Mouse (Mus musculus): ENCODE measurements around the gene Ankrd27. TPM values are rescaled to one million over a fixed set of nuclear protein-coding genes. Genes with fewer than 3 reads are reported as not detected.

Gene Ankrd27
- polyA plus RNA-seq (2016; fragmentation: Nextera tagmentation; extraction: Ambion mirVana) = 44.1 TPM in 2 replicates

- H3K27me3 ChIP-seq (replicated peaks; ENCODE audit: low read depth, poor library complexity, severe bottlenecking) = peaks cover 39% of the 10 kb centered on the region
- WGBS = under 1% methylated on average over 49 of the region's 49 CpGs
- H3K9me3 ChIP-seq = no peaks in the 10 kb centered on the region
- peaks cover 43% of the 10 kb centered on the region for H3K4me1 ChIP-seq
- no peaks in the 10 kb centered on the region for H3K36me3 ChIP-seq (replicated peaks)
- peak within 1 kb of the TSS; percentile 96 for H3K4me3 ChIP-seq
- DNase-seq (ENCODE audit: low spot score) = peak; percentile 96
- H3K27ac ChIP-seq (replicated peaks) = peak within 1 kb of the TSS; percentile 91
Measured at GRCm38 (mm10) chr7:35586055-35586905, at the start of gene Ankrd27. Ankrd27 (plus strand) TSS chr7:35586244.

- Histone ChIP-seq H3K36me3 (replicated peaks) (no peaks in the 10 kb centered on the region), H3K9me3 (no peaks in the 10 kb centered on the region), H3K27ac (replicated peaks) (no peak within 1 kb of the TSS), H3K4me3 (no peak within 1 kb of the TSS), H3K4me1 (no peaks in the 10 kb centered on the region), H3K27me3 (replicated peaks; ENCODE audit: low read depth, poor library complexity, severe bottlenecking) (no peaks in the 10 kb centered on the region)
- no peak for DNase-seq (ENCODE audit: low spot score)
- WGBS = 89% methylated on average over 17 of the region's 17 CpGs
Measured at GRCm38 (mm10) chr7:35537562-35537961, 48.5 kb upstream of the Ankrd27 start, which contains the start of gene Tdrd12. Tdrd12 (minus strand) TSS chr7:35537745.

GRCm38 (mm10) chr7:35545881-35546280 is 40.2 kb upstream of the Ankrd27 start:
- no peaks in the 10 kb centered on the region for H3K9me3 ChIP-seq
- DNase-seq (ENCODE audit: low spot score) = peak; percentile 53
- WGBS = 37% methylated on average over 4 of the region's 4 CpGs
- H3K36me3 ChIP-seq (replicated peaks) = peaks cover 37% of the 10 kb centered on the region
- no peak overlapping the region for H3K4me3 ChIP-seq
- H3K27ac ChIP-seq (replicated peaks) = no peak overlapping the region
- H3K4me1 ChIP-seq = no peaks in the 10 kb centered on the region
- H3K27me3 ChIP-seq (replicated peaks; ENCODE audit: low read depth, poor library complexity, severe bottlenecking) = no peaks in the 10 kb centered on the region

GRCm38 (mm10) chr7:35553751-35554604 is 32.1 kb upstream of the Ankrd27 start:
- no peak for DNase-seq (ENCODE audit: low spot score)
- WGBS = 62% methylated on average over 10 of the region's 10 CpGs
- Histone ChIP-seq H3K9me3 (no peaks in the 10 kb centered on the region), H3K4me3 (peak overlapping the region; percentile 84), H3K36me3 (replicated peaks) (peaks cover 24% of the 10 kb centered on the region), H3K27ac (replicated peaks) (no peak overlapping the region), H3K27me3 (replicated peaks; ENCODE audit: low read depth, poor library complexity, severe bottlenecking) (no peaks in the 10 kb centered on the region), H3K4me1 (peaks cover 21% of the 10 kb centered on the region)

- Histone ChIP-seq H3K4me3 (peak overlapping the region; percentile 84), H3K4me1 (peaks cover 21% of the 10 kb centered on the region), H3K36me3 (replicated peaks) (peaks cover 16% of the 10 kb centered on the region), H3K9me3 (no peaks in the 10 kb centered on the region), H3K27me3 (replicated peaks; ENCODE audit: low read depth, poor library complexity, severe bottlenecking) (no peaks in the 10 kb centered on the region), H3K27ac (replicated peaks) (peak overlapping the region; percentile 98)
- DNase-seq (ENCODE audit: low spot score) = peak; percentile 51
- 6% methylated on average over 28 of the region's 28 CpGs for WGBS
Measured at GRCm38 (mm10) chr7:35554605-35555175, 31.4 kb upstream of the Ankrd27 start.

GRCm38 (mm10) chr7:35555224-35556204 is 30.5 kb upstream of the Ankrd27 start:
- peak; percentile 96 for DNase-seq (ENCODE audit: low spot score)
- WGBS = 1% methylated on average over 93 of the region's 93 CpGs

GRCm38 (mm10) chr7:35556205-35556603 is 29.8 kb upstream of the Ankrd27 start, which contains the start of gene Nudt19:
Nudt19 (minus strand) TSS chr7:35556304.
- Histone ChIP-seq H3K4me1 (peaks cover 21% of the 10 kb centered on the region), H3K27ac (replicated peaks) (peak within 1 kb of the TSS; percentile 98), H3K4me3 (peak within 1 kb of the TSS; percentile 84), H3K9me3 (no peaks in the 10 kb centered on the region), H3K36me3 (replicated peaks) (peaks cover 1% of the 10 kb centered on the region; the same call in 1 of the 2 replicates), H3K27me3 (replicated peaks; ENCODE audit: low read depth, poor library complexity, severe bottlenecking) (no peaks in the 10 kb centered on the region)
- WGBS = 74% methylated on average over 4 of the region's 4 CpGs
- DNase-seq (ENCODE audit: low spot score) = no peak

More at GRCm38 (mm10) chr7:35555224-35556204, 30.5 kb upstream of the Ankrd27 start:
- H3K4me3 ChIP-seq = peak overlapping the region; percentile 84
- H3K27ac ChIP-seq (replicated peaks) = peak overlapping the region; percentile 98
- H3K9me3 ChIP-seq = no peaks in the 10 kb centered on the region
- peaks cover 8% of the 10 kb centered on the region for H3K36me3 ChIP-seq (replicated peaks)
- H3K27me3 ChIP-seq (replicated peaks; ENCODE audit: low read depth, poor library complexity, severe bottlenecking) = no peaks in the 10 kb centered on the region
- peaks cover 21% of the 10 kb centered on the region for H3K4me1 ChIP-seq

GRCm38 (mm10) chr7:35556905-35557304 is 29.1 kb upstream of the Ankrd27 start:
- 85% methylated on average over 5 of the region's 5 CpGs for WGBS
- Histone ChIP-seq H3K36me3 (replicated peaks) (no peaks in the 10 kb centered on the region), H3K4me1 (peaks cover 21% of the 10 kb centered on the region), H3K4me3 (no peak overlapping the region), H3K27me3 (replicated peaks; ENCODE audit: low read depth, poor library complexity, severe bottlenecking) (no peaks in the 10 kb centered on the region), H3K9me3 (no peaks in the 10 kb centered on the region), H3K27ac (replicated peaks) (no peak overlapping the region)
- no peak for DNase-seq (ENCODE audit: low spot score)

- no peaks in the 10 kb centered on the region for H3K36me3 ChIP-seq (replicated peaks)
- H3K4me3 ChIP-seq = no peak overlapping the region
- WGBS = 81% methylated on average over 3 of the region's 3 CpGs
- DNase-seq (ENCODE audit: low spot score) = no peak
- H3K4me1 ChIP-seq = peaks cover 21% of the 10 kb centered on the region
- H3K27me3 ChIP-seq (replicated peaks; ENCODE audit: low read depth, poor library complexity, severe bottlenecking) = no peaks in the 10 kb centered on the region
- no peaks in the 10 kb centered on the region for H3K9me3 ChIP-seq
- H3K27ac ChIP-seq (replicated peaks) = no peak overlapping the region
Measured at GRCm38 (mm10) chr7:35557577-35557976, 28.5 kb upstream of the Ankrd27 start.

GRCm38 (mm10) chr7:35558681-35559080 is 27.4 kb upstream of the Ankrd27 start:
- no peak for DNase-seq (ENCODE audit: low spot score)
- Histone ChIP-seq H3K4me3 (no peak overlapping the region), H3K27me3 (replicated peaks; ENCODE audit: low read depth, poor library complexity, severe bottlenecking) (no peaks in the 10 kb centered on the region), H3K4me1 (peaks cover 25% of the 10 kb centered on the region), H3K36me3 (replicated peaks) (no peaks in the 10 kb centered on the region), H3K9me3 (no peaks in the 10 kb centered on the region), H3K27ac (replicated peaks) (no peak overlapping the region)
- 64% methylated on average over 2 of the region's 2 CpGs for WGBS

- Histone ChIP-seq H3K36me3 (replicated peaks) (no peaks in the 10 kb centered on the region), H3K9me3 (no peaks in the 10 kb centered on the region), H3K4me1 (peaks cover 16% of the 10 kb centered on the region), H3K27ac (replicated peaks) (no peak overlapping the region), H3K4me3 (no peak overlapping the region), H3K27me3 (replicated peaks; ENCODE audit: low read depth, poor library complexity, severe bottlenecking) (no peaks in the 10 kb centered on the region)
- 90% methylated on average over 3 of the region's 3 CpGs for WGBS
- DNase-seq (ENCODE audit: low spot score) = no peak
Measured at GRCm38 (mm10) chr7:35559838-35560237, 26.2 kb upstream of the Ankrd27 start.

Data from embryonic facial prominence, embryonic 10.5 days (tissue).